Mouse (Mus musculus) bone marrow, adult 2 months (tissue): ENCODE measurements around the gene Csf1. TPM values are rescaled to one million over a fixed set of nuclear protein-coding genes. Genes with fewer than 3 reads are reported as not detected.
A peak's percentile ranks its signal among the peaks of the same experiment; 100 is the strongest.

ENCODE experiments used
- H3K27ac ChIP-seq: fragments of 200-500 bp; 2 replicates; pipeline ENCODE4 v1.5.1; 2012; ENCODE audit warnings: low read depth, mild to moderate bottlenecking, control low read depth, inconsistent platforms, low read length; ENCODE audit not compliant: control insufficient read depth, poor library complexity, insufficient read depth
- H3K4me1 ChIP-seq: fragments of 200-500 bp; 2 replicates; pipeline ENCODE4 v1.6.1; 2011; ENCODE audit warnings: low read length; ENCODE audit not compliant: control insufficient read depth, insufficient read depth
- H3K4me3 ChIP-seq: fragments of 200-500 bp; replicated peaks from 2 replicates; pipeline ENCODE3; 2011; ENCODE audit warnings: mild to moderate bottlenecking, low read depth, low read length, control low read depth; ENCODE audit not compliant: control insufficient read depth
- CTCF ChIP-seq: fragments of 200-500 bp; IDR thresholded peaks from 2 replicates; pipeline ENCODE4 v1.5.1; 2011; ENCODE audit warnings: low read length, control low read depth; ENCODE audit not compliant: control insufficient read depth, insufficient read depth
- POLR2A ChIP-seq: fragments of 200-500 bp; IDR thresholded peaks from 2 replicates; pipeline ENCODE4 v1.6.1; 2011; ENCODE audit warnings: low read depth, mild to moderate bottlenecking, control low read depth, low read length, borderline replicate concordance; ENCODE audit not compliant: control insufficient read depth
- WGBS: fragments of 180-500 bp; shearing (Covaris S2); methylation state at CpG from one replicate; pipeline ENCODE4 v1.1.7; 2018; 5-methylcytosine and 5-hydroxymethylcytosine counted together
- polyA plus RNA-seq: library from polyadenylated mRNA; stranded (reverse); fragments of >200 nt; gene quantifications from 2 replicates; pipeline ENCODE4 v1.2.4, GENCODE M21; 2011; ENCODE audit warnings: low replicate concordance; ENCODE audit not compliant: missing spikeins, insufficient read depth, insufficient read length

Csf1 gene
- polyA plus RNA-seq, 1 experiment: 21.8 TPM

- TF ChIP-seq POLR2A: no peak
- no peak for TF ChIP-seq CTCF
- no peak overlapping the region for H3K27ac ChIP-seq
- H3K4me3 ChIP-seq: no peak overlapping the region
- H3K4me1 ChIP-seq: peaks cover 6% of the 10 kb centered on the region; the same call in 1 of the 2 replicates
- 7% methylated on average over 2 of the region's 2 CpGs for WGBS
Observed at GRCm38 (mm10) chr3:107769692-107770091, 9.4 kb upstream of the Csf1 start.

DNA sequence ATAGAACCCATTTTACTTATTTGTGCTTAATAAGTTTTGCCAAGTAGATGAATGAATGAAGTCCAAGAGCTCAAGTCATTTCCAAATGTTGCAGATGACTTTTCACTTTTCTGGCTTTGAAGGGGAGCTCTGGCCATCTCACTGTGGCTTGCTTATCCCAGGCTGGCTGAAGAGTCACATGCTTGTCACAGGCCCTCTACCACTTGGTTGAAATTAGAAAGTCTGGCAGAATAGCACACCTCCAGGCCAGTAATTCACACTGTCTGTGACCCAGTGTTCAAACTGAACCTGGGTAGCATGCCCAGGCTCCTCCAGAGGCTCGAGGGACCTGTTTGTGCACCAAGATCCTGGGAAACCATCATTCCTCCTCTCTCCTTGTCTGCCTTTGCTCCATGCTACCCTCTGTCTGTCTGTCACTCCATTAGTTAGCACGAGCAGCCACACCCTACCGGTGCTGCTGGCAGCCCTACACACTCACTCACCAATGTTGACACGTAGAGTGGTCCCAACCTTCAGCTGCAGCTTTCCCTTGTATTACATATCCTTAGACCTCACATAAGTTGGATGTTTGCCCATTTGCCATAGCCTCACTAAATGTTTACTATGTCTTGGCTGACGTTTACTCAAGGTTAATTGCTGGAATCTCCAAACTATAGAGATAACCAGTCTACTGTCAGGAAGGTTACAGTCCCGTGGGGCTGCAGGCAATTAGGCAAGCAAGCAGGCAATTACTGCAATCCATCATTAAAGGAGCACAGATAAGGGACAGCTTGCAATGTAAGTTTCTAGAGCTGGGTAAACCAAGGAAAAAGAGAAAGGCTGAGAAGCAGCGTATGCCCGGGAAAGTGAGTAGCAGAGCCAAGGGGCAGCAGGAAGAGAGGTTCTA, 8.1 kb upstream of the Csf1 start:
- Histone ChIP-seq H3K4me1 (peaks cover 6% of the 10 kb centered on the region; the same call in 1 of the 2 replicates), H3K27ac (no peak overlapping the region), H3K4me3 (no peak overlapping the region)
- TF ChIP-seq POLR2A (no peak), CTCF (no peak)
- 63% methylated on average over 8 of the region's 8 CpGs for WGBS

GRCm38 (mm10) chr3:107766804-107767203, 6.5 kb upstream of the Csf1 start:
- peaks cover 3% of the 10 kb centered on the region; the same call in 1 of the 2 replicates for H3K4me1 ChIP-seq
- H3K4me3 ChIP-seq: no peak overlapping the region
- 59% methylated on average over 2 of the region's 2 CpGs for WGBS
- no peak for TF ChIP-seq CTCF
- TF ChIP-seq POLR2A: no peak
- H3K27ac ChIP-seq: no peak overlapping the region

- Histone ChIP-seq H3K4me1 (peaks cover 3% of the 10 kb centered on the region; the same call in 1 of the 2 replicates), H3K4me3 (no peak overlapping the region), H3K27ac (no peak overlapping the region)
- TF ChIP-seq CTCF (no peak), POLR2A (no peak)
- WGBS: 73% methylated on average over 2 of the region's 2 CpGs
Observed at GRCm38 (mm10) chr3:107765979-107766378, 5.7 kb upstream of the Csf1 start.

DNA sequence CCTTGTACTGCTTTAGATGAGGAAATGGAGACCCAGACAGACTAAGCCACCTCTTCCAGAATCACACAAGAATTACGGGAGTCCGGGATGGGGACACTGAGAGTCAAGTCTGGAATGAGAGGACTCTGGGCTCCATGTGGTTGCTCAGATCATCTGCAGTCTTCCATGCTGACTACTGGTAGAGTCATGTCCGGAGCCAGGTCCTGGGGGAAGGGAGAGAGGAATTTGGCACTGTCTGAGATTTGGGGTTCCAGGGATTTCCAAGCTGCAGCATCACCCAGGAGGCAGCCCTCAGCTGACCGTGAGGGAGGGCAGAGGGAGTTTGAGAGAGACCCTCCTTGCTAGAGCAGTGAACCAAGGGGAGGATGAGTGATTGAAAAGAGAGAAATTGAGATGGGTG, 3.3 kb upstream of the Csf1 start:
- 82% methylated on average over 4 of the region's 4 CpGs for WGBS
- no peak overlapping the region for H3K27ac ChIP-seq
- no peak for TF ChIP-seq POLR2A
- no peak for TF ChIP-seq CTCF
- H3K4me3 ChIP-seq: no peak overlapping the region
- peaks cover 3% of the 10 kb centered on the region; the same call in 1 of the 2 replicates for H3K4me1 ChIP-seq

DNA sequence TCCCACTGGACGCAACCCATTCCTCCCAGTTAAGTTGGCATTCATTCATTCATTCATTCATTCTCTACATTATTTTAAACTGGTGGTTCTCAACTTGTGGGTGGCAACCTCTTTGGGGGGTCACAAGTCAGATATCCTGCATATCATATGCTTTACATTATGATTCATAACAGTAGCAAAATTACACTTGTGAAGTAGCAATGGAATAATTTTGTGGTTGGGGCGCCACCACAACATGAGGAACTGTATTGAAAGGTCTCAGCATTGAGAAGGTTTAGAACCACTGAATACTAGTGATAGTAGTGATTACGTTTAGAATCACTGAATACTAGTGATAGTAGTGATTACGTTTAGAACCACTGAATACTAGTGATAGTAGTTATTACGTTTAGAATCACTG, 1.2 kb upstream of the Csf1 start:
- Histone ChIP-seq H3K27ac (no peak overlapping the region), H3K4me1 (peaks cover 3% of the 10 kb centered on the region; the same call in 1 of the 2 replicates), H3K4me3 (no peak overlapping the region)
- WGBS: 79% methylated on average over 5 of the region's 5 CpGs
- TF ChIP-seq CTCF (no peak), POLR2A (no peak)

DNA sequence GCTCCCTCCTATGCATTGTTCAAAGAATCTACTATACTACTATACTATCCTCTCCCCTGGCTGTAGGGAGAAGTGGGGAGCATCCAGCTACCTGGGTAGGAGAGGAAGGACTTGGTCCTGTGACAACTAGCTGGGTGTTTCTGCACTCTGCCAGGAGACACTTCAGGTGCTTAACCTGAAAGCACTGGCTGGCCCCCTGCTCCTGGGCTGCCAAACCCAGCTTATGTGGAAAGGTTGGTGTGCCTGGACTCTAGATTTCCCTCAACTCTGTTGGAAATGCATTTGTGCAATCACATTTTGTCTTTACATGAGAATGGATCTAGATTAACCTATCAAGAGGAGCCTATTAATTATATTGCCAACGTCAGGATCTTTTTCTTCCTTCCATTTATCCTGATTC, 502 bp upstream of the Csf1 start:
- 73% methylated on average over 1 of the region's 1 CpGs for WGBS
- TF ChIP-seq CTCF (no peak), POLR2A (no peak)
- Histone ChIP-seq H3K4me3 (peak overlapping the region; percentile 69), H3K27ac (no peak overlapping the region), H3K4me1 (peaks cover 3% of the 10 kb centered on the region; the same call in 1 of the 2 replicates)

DNA sequence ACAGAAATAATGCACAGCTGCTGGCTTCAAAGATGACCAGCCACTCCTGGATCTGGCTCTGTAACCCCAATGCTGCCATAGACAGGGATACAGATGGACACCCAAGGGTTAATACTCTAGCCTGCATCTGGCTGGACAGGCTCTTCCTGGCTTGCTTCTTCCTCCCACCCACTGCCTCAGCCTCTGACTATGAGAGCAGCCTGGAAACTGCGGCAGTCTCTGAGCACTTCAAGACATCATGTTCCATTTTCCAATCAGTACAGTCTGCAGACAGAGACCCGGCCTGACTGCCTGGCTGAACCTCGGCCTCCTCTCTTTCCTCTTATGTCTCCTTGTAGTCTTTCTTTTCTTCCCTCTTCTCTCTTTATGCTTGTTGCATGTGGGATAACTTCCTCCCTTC, 1.6 kb downstream of the Csf1 start:
- H3K27ac ChIP-seq: no peak overlapping the region; the same call in 1 of the 2 replicates
- peaks cover 3% of the 10 kb centered on the region; the same call in 1 of the 2 replicates for H3K4me1 ChIP-seq
- 15% methylated on average over 3 of the region's 3 CpGs for WGBS
- no peak for TF ChIP-seq CTCF
- TF ChIP-seq POLR2A: no peak
- peak overlapping the region; percentile 69 for H3K4me3 ChIP-seq
